ENCODE assay signal across 9 mouse cellular contexts in genomic region chr4:74012700-74013099, GRCm38 (mm10). TPM values are rescaled to one million over a fixed set of nuclear protein-coding genes. Genes with fewer than 3 reads are reported as not detected.
A peak's percentile ranks its signal among the peaks of the same experiment; 100 is the strongest.
DNase-seq lines count a peak whose midpoint lies in the region; ATAC-seq lines count a peak whose summit lies in the region.
"Had no signal": no experiment of that assay in that cellular context is flagged by ENCODE, and none has a peak within 500 bp of the region (broad histone marks: within the 10 kb centered on the region; RNA-seq: fewer than 3 reads in every experiment).

No protein-coding gene starts in this region.

- peaks cover 3 to 5% of the 10 kb centered on the region in 2 experiments; a peak in 3 of 4 replicates for H3K4me1 ChIP-seq in heart, embryonic 14.5 days (ENCODE audit: control insufficient read depth in 2 of 2, insufficient read depth in 2 of 2, low read length in 2 of 2)
- H3K4me1 ChIP-seq in forebrain, embryonic 15.5 days, result peaks cover 6% of the 10 kb centered on the region
- peaks cover 4% of the 10 kb centered on the region; the same call in 1 of the 2 replicates for H3K4me1 ChIP-seq in midbrain, embryonic 11.5 days (ENCODE audit: control insufficient read depth, insufficient read depth, low read length)

- ATAC-seq in heart, embryonic 14.5 days (ENCODE audit: insufficient number of reproducible peaks, insufficient read depth, low FRiP score, low read depth), result no peak
- peak; percentile 53 for ATAC-seq in forebrain, embryonic 15.5 days (replicated peaks)
- peak; percentile 3; the same call in 1 of the 2 replicates for ATAC-seq in midbrain, embryonic 11.5 days (ENCODE audit: low FRiP score)

- no peaks in the 10 kb centered on the region for H3K9me3 ChIP-seq in heart, embryonic 14.5 days (ENCODE audit: control insufficient read depth, low read length)
- no peaks in the 10 kb centered on the region for H3K9me3 ChIP-seq in forebrain, embryonic 15.5 days
- no peaks in the 10 kb centered on the region for H3K9me3 ChIP-seq in midbrain, embryonic 11.5 days (ENCODE audit: control insufficient read depth, low read length)

- DNase-seq in heart, postnatal 36 days, result no peak
- DNase-seq in R1 (ENCODE audit: low read depth, low spot score), result peak; percentile 8
- DNase-seq in midbrain, embryonic 11.5 days (ENCODE audit: low spot score, missing footprints), result no peak
- no peak for DNase-seq in thymus, postnatal 36 days
- DNase-seq in ovary, postnatal 10 days (ENCODE audit: low spot score), result no peak
- no peak for DNase-seq in cerebellum, adult 9-11 months

- peak overlapping the region in 1 of 2 experiments; percentile 42; a peak in 1 of 4 replicates for H3K4me3 ChIP-seq in heart, embryonic 14.5 days (ENCODE audit: control insufficient read depth in 1 of 2, insufficient read depth in 1 of 2, low read depth in 1 of 2, low read length in 2 of 2)
- H3K4me3 ChIP-seq in forebrain, embryonic 15.5 days, result peak overlapping the region; percentile 80
- H3K4me3 ChIP-seq in midbrain, embryonic 11.5 days (ENCODE audit: low read depth, low read length), result peak overlapping the region; percentile 48

- no peaks in the 10 kb centered on the region for H3K36me3 ChIP-seq in heart, embryonic 14.5 days (ENCODE audit: control insufficient read depth, insufficient read depth, low read length)
- no peaks in the 10 kb centered on the region for H3K36me3 ChIP-seq in forebrain, embryonic 15.5 days
- H3K36me3 ChIP-seq in midbrain, embryonic 11.5 days (ENCODE audit: control insufficient read depth, insufficient read depth, low read length), result no peaks in the 10 kb centered on the region

- peaks cover 17% of the 10 kb centered on the region for H3K27me3 ChIP-seq in heart, embryonic 14.5 days (ENCODE audit: control insufficient read depth, insufficient read depth, low read length)
- H3K27me3 ChIP-seq in forebrain, embryonic 15.5 days, result no peaks in the 10 kb centered on the region
- no peaks in the 10 kb centered on the region; the same call in none of the 2 replicates for H3K27me3 ChIP-seq in midbrain, embryonic 11.5 days (ENCODE audit: control insufficient read depth, insufficient read depth, low read length)

- H3K9ac ChIP-seq in heart, embryonic 14.5 days (ENCODE audit: low read length), result no peak overlapping the region
- H3K9ac ChIP-seq in forebrain, embryonic 15.5 days (replicated peaks), result peak overlapping the region; percentile 75
- H3K9ac ChIP-seq in midbrain, embryonic 11.5 days (ENCODE audit: low read length), result peak overlapping the region; percentile 78

- WGBS in heart, embryonic 14.5 days, result 44% methylated on average over 4 of the region's 4 CpGs
- 41% methylated on average over 4 of the region's 4 CpGs for WGBS in forebrain, embryonic 15.5 days
- WGBS in midbrain, embryonic 11.5 days, result 42% methylated on average over 4 of the region's 4 CpGs

- H3K27ac ChIP-seq in heart, embryonic 14.5 days (replicated peaks in 1 of 2; ENCODE audit: control insufficient read depth in 1 of 2, insufficient read depth in 1 of 2, low read depth in 2 of 2, low read length in 2 of 2), result no peak overlapping the region
- peak overlapping the region; percentile 87 for H3K27ac ChIP-seq in forebrain, embryonic 15.5 days (replicated peaks)
- no peak overlapping the region for H3K27ac ChIP-seq in midbrain, embryonic 11.5 days (ENCODE audit: low read depth, low read length)

- peak overlapping the region; percentile 96 for H3K4me2 ChIP-seq in heart, embryonic 14.5 days (ENCODE audit: low read length)
- peak overlapping the region; percentile 88 for H3K4me2 ChIP-seq in forebrain, embryonic 15.5 days (replicated peaks)
- H3K4me2 ChIP-seq in midbrain, embryonic 11.5 days, result peak overlapping the region; percentile 87

- intact Hi-C loops in heart, postnatal 36 days (cut with DNase I), result no loop called here

RNA-seq across cellular contexts. Expression of gene Frmd3, which starts 0.5 kb away (rescaled TPM):
- polyA plus RNA-seq in heart, embryonic 14.5 days (2014; fragmentation: Nextera tagmentation; extraction: Ambion mirVana), result 0.09 and 0.30 TPM in 2 replicates
- under 1 TPM in 1 of 2 experiments, not detected in 1; 0.25 TPM for total RNA-seq in heart, postnatal 36 days (2021)
- 21.2 and 21.5 TPM in 2 replicates for polyA plus RNA-seq in forebrain, embryonic 15.5 days (2015; fragmentation: Nextera tagmentation; extraction: Ambion mirVana)
- polyA plus RNA-seq in midbrain, embryonic 11.5 days (2014; fragmentation: Nextera tagmentation; extraction: Ambion mirVana), result 3.2 and 4.1 TPM in 2 replicates
- total RNA-seq: liver, adult 2 months had no signal
- polyA plus RNA-seq: liver, adult 2 months had no signal
